Mouse (Mus musculus) olfactory bulb, adult 2 months (tissue): Measurements from ENCODE around the gene Cntn4.

ENCODE experiments used
- CTCF ChIP-seq: fragments of 200-500 bp; IDR thresholded peaks from 2 replicates; pipeline ENCODE4 v1.5.1; 2012; ENCODE audit warnings: low read depth, mild to moderate bottlenecking, low read length, moderate library complexity; ENCODE audit not compliant: insufficient read depth
- POLR2A ChIP-seq: fragments of 200-500 bp; IDR thresholded peaks from 2 replicates; pipeline ENCODE4 v1.6.1; 2012; ENCODE audit warnings: mild to moderate bottlenecking, low read depth, low read length, moderate library complexity; ENCODE audit not compliant: insufficient read depth

- no peak for TF ChIP-seq CTCF
- no peak for TF ChIP-seq POLR2A
Measured at GRCm38 (mm10) chr6:106565769-106566459, 888.5 kb downstream of the Cntn4 start.
